ENCODE assay signal across 8 mouse cellular contexts in the genomic region with DNA sequence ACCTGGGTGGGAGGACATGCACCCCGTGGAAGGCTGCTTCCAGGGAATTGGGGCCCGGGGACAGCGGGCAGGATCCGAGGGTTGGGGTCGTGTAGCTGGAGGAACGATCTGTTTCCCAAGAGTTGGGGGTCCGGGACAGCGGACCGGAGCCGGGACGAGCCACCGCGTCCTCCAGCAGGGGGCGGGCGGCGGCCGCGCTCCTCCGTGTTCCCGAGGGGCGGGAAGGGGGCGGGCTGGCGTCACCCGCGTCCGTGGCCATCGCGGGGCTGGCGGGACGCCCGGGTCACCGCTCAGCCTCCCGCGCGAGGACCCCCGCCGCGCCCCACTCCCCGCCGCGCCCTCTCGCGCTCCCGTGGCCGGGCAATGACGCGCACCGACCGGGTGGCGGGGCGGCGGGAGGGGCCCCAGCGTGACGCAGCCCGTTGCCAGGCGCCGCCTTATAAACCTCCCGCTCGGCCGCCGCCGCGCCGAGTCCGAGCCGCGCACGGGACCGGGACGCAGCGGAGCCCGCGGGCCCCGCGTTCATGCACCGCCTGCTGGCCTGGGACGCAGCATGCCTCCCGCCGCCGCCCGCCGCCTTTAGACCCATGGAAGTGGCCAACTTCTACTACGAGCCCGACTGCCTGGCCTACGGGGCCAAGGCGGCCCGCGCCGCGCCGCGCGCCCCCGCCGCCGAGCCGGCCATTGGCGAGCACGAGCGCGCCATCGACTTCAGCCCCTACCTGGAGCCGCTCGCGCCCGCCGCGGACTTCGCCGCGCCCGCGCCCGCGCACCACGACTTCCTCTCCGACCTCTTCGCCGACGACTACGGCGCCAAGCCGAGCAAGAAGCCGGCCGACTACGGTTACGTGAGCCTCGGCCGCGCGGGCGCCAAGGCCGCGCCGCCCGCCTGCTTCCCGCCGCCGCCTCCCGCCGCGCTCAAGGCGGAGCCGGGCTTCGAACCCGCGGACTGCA. TPM values are rescaled to one million over a fixed set of nuclear protein-coding genes. Genes with fewer than 3 reads are reported as not detected.
DNase-seq lines count a peak whose midpoint lies in the region; ATAC-seq and TF ChIP-seq lines count a peak whose summit lies in the region.

A gene (plus strand): TSS at position 418 of the 954 bp plus-strand sequence.

- DNase-seq in MEL (ENCODE audit: low read depth, low spot score) = peak; percentile 84
- DNase-seq in cerebellum, adult 9-11 months = peak; percentile 73
- DNase-seq in frontal cortex, adult 2 months (ENCODE audit: extremely low spot score in 1 of 2, low spot score in 1 of 2) = peak in 1 of 2 experiments; percentile 67
- DNase-seq in hindbrain, embryonic 10.5 days (ENCODE audit: low spot score) = peak; percentile 67
- peak; percentile 76 to 85 for DNase-seq in layer of hippocampus, postnatal 10 days (ENCODE audit: low spot score in 2 of 2)
- peak; percentile 94 for DNase-seq in lung, postnatal 0 days (ENCODE audit: low spot score)
- peak; percentile 80 for DNase-seq in ovary, adult 18-20 months (ENCODE audit: low spot score)
- DNase-seq in thymus, postnatal 0 days (ENCODE audit: low spot score) = peak; percentile 68

- no peaks in the 10 kb centered on the region for H3K27me3 ChIP-seq in MEL (ENCODE audit: control insufficient read depth in 1 of 2, insufficient read depth in 2 of 2, low read length in 2 of 2)
- peaks cover 82% of the 10 kb centered on the region for H3K27me3 ChIP-seq in hindbrain, embryonic 10.5 days (ENCODE audit: insufficient read depth, poor library complexity, severe bottlenecking)
- no peaks in the 10 kb centered on the region for H3K27me3 ChIP-seq in lung, postnatal 0 days (replicated peaks; ENCODE audit: insufficient read depth, low read length)

- peak within 1 kb of the TSS; percentile 82 for H3K9ac ChIP-seq in MEL (ENCODE audit: control insufficient read depth, low read depth, low read length, poor library complexity, severe bottlenecking)
- H3K9ac ChIP-seq in lung, postnatal 0 days (replicated peaks; ENCODE audit: low read depth) = peak within 1 kb of the TSS; percentile 93

- peaks cover 30% of the 10 kb centered on the region for H3K79me2 ChIP-seq in MEL (ENCODE audit: control insufficient read depth, insufficient read depth, low read length, poor library complexity)

- TF ChIP-seq EP300 in MEL (IDR thresholded peaks at IDR 0.05; ENCODE audit: low read depth in 1 of 2, low read length in 2 of 2) = no peak
- no peak for TF ChIP-seq EP300 in lung, postnatal 0 days (IDR thresholded peaks at IDR 0.05)

- H3K9me3 ChIP-seq in MEL (replicated peaks; ENCODE audit: insufficient read depth, low read length) = no peaks in the 10 kb centered on the region
- H3K9me3 ChIP-seq in hindbrain, embryonic 10.5 days = no peaks in the 10 kb centered on the region
- no peaks in the 10 kb centered on the region for H3K9me3 ChIP-seq in lung, postnatal 0 days (ENCODE audit: low read length)

- TF ChIP-seq CTCF in MEL (IDR thresholded peaks at IDR 0.05 in 2 of 3, conservative IDR thresholded peaks at IDR 0.05 in 1 of 3; ENCODE audit: control insufficient read depth in 1 of 3, insufficient read depth in 1 of 3, low read depth in 2 of 3, low read length in 3 of 3, poor library complexity in 1 of 3, severe bottlenecking in 1 of 3) = peak in 2 of 3 experiments; percentile 59 to 79; a peak in 5 of 6 replicates
- peak; percentile 77 for TF ChIP-seq CTCF in lung, postnatal 0 days (IDR thresholded peaks at IDR 0.05)

- peak; percentile 69 to 78 for TF ChIP-seq POLR2A in MEL (IDR thresholded peaks at IDR 0.05; ENCODE audit: control insufficient read depth in 1 of 2, insufficient read depth in 1 of 2, low read depth in 1 of 2, low read length in 2 of 2, poor library complexity in 1 of 2)

- peak within 1 kb of the TSS; percentile 77 for H3K27ac ChIP-seq in MEL (ENCODE audit: control insufficient read depth, low read depth, low read length)
- H3K27ac ChIP-seq in hindbrain, embryonic 10.5 days = peak within 1 kb of the TSS; percentile 82
- peak within 1 kb of the TSS; percentile 98 for H3K27ac ChIP-seq in lung, postnatal 0 days (ENCODE audit: low read length)

- WGBS in hindbrain, embryonic 10.5 days = under 1% methylated on average over 139 of the region's 147 CpGs
- WGBS in lung, postnatal 0 days = 2% methylated on average over 78 of the region's 147 CpGs

- peak within 1 kb of the TSS; percentile 75 for H3K4me2 ChIP-seq in lung, postnatal 0 days (replicated peaks; ENCODE audit: low read depth, low read length)

- peak; percentile 26 for TF ChIP-seq RAD21 in MEL (IDR thresholded peaks at IDR 0.05; ENCODE audit: low read depth, low read length)

- peaks cover 11 to 27% of the 10 kb centered on the region in 2 experiments for H3K4me1 ChIP-seq in MEL (ENCODE audit: control insufficient read depth in 1 of 2, insufficient read depth in 2 of 2, low read length in 2 of 2)
- peaks cover 33% of the 10 kb centered on the region for H3K4me1 ChIP-seq in hindbrain, embryonic 10.5 days (replicated peaks)
- no peaks in the 10 kb centered on the region; the same call in 1 of the 2 replicates for H3K4me1 ChIP-seq in lung, postnatal 0 days (ENCODE audit: insufficient read depth, low read depth, low read length)

- H3K36me3 ChIP-seq in MEL (ENCODE audit: control insufficient read depth in 1 of 2, insufficient read depth in 2 of 2, low read length in 2 of 2) = peaks cover 2 to 19% of the 10 kb centered on the region in 2 experiments; a peak in 3 of 4 replicates
- H3K36me3 ChIP-seq in hindbrain, embryonic 10.5 days = no peaks in the 10 kb centered on the region
- H3K36me3 ChIP-seq in lung, postnatal 0 days (ENCODE audit: insufficient read depth, low read length) = peaks cover 16% of the 10 kb centered on the region

- peak within 1 kb of the TSS; percentile 73 to 96 for H3K4me3 ChIP-seq in MEL (ENCODE audit: control insufficient read depth in 1 of 2, insufficient read depth in 1 of 2, low read depth in 2 of 2, low read length in 2 of 2)
- peak within 1 kb of the TSS; percentile 75 for H3K4me3 ChIP-seq in hindbrain, embryonic 10.5 days
- H3K4me3 ChIP-seq in lung, postnatal 0 days (ENCODE audit: low read depth, low read length) = peak within 1 kb of the TSS; percentile 81

- peak; percentile 84 for ATAC-seq in lung, postnatal 0 days

TF ChIP-seq in MEL, 35 proteins besides CTCF, POLR2A, EP300 and RAD21:
- TF ChIP-seq ELF1 (IDR thresholded peaks at IDR 0.05; ENCODE audit: low read depth, low read length) (0 out of 2 replicates have a peak, but pooled peaks have one; percentile 28), RCOR1 (IDR thresholded peaks at IDR 0.05; ENCODE audit: low read depth, low read length) (no peak), BHLHE40 (IDR thresholded peaks at IDR 0.05; ENCODE audit: borderline replicate concordance, low read depth, low read length) (0 out of 2 replicates have a peak, but pooled peaks have one; percentile 49), GABPA (IDR thresholded peaks at IDR 0.05; ENCODE audit: low read depth, low read length) (no peak), NELFE (IDR thresholded peaks at IDR 0.05; ENCODE audit: low read depth, low read length) (peak; percentile 72), POLR2AphosphoS2 (IDR thresholded peaks at IDR 0.05; ENCODE audit: low read length) (peak; percentile 50; the same call in 1 of the 2 replicates), ZMIZ1 (IDR thresholded peaks at IDR 0.05; ENCODE audit: low read depth, low read length) (peak; percentile 60; the same call in 1 of the 2 replicates), NRF1 (IDR thresholded peaks at IDR 0.05; ENCODE audit: insufficient read depth, low read depth, low read length, poor library complexity, severe bottlenecking) (peak; percentile 43; the same call in 1 of the 2 replicates), UBTF (IDR thresholded peaks at IDR 0.05; ENCODE audit: borderline replicate concordance, insufficient read depth, low read depth, low read length) (0 out of 2 replicates have a peak, but pooled peaks have one; percentile 29), SIN3A (IDR thresholded peaks at IDR 0.05; ENCODE audit: low read length) (peak; percentile 21; the same call in 1 of the 2 replicates), ZKSCAN1 (IDR thresholded peaks at IDR 0.05; ENCODE audit: low read depth, low read length) (no peak), JUND (IDR thresholded peaks at IDR 0.05; ENCODE audit: low read depth, low read length) (no peak), ZNF384 (IDR thresholded peaks at IDR 0.05; ENCODE audit: low read depth, low read length) (no peak), ZC3H11A (IDR thresholded peaks at IDR 0.05; ENCODE audit: low read depth, low read length) (peak; percentile 25; the same call in 1 of the 2 replicates), MAFK (IDR thresholded peaks at IDR 0.05; ENCODE audit: borderline replicate concordance, low read depth, low read length) (no peak), SMC3 (IDR thresholded peaks at IDR 0.05; ENCODE audit: low read depth, low read length) (peak; percentile 56), HCFC1 (IDR thresholded peaks at IDR 0.05; ENCODE audit: low read depth, low read length) (peak; percentile 11), MAZ (IDR thresholded peaks at IDR 0.05; ENCODE audit: low read depth, low read length) (0 out of 2 replicates have a peak, but pooled peaks have one; percentile 30), TCF12 (IDR thresholded peaks at IDR 0.05; ENCODE audit: low read depth, low read length) (0 out of 2 replicates have a peak, but pooled peaks have one; percentile 13), TBP (IDR thresholded peaks at IDR 0.05; ENCODE audit: low read depth, low read length) (0 out of 2 replicates have a peak, but pooled peaks have one; percentile 11), USF1 (IDR thresholded peaks at IDR 0.05; ENCODE audit: low read depth, low read length) (0 out of 2 replicates have a peak, but pooled peaks have one; percentile 23)

RNA-seq across cellular contexts. Expression of the gene that starts here (rescaled TPM):
- total RNA-seq in MEL (2012; rRNA removed) = 9.9 and 20.8 TPM in 2 replicates
- 10 to 100 TPM in 1 of 2 experiments, not detected in 1; 10.7 TPM for polyA plus RNA-seq in MEL (2012; ENCODE audit: insufficient read depth in 1 of 2, insufficient read length in 2 of 2, low read depth in 1 of 2, low replicate concordance in 2 of 2, missing spikeins in 1 of 2)
- polyA plus RNA-seq in frontal cortex, adult 2 months (2012; rRNA removed) = 14.5 and 14.9 TPM in 2 replicates
- 1.1 and 1.5 TPM in 2 replicates for polyA plus RNA-seq in hindbrain, embryonic 10.5 days (2016; fragmentation: Nextera tagmentation; extraction: Ambion mirVana)
- 10 to 100 TPM; 12.2 to 13.6 TPM for total RNA-seq in layer of hippocampus, postnatal 10 days (2021)
- polyA plus RNA-seq in lung, postnatal 0 days (2015; fragmentation: Nextera tagmentation; extraction: Ambion mirVana) = 108 and 122 TPM in 2 replicates
- 7.3 and 7.8 TPM in 2 replicates for polyA plus RNA-seq in thymus, postnatal 0 days (2015; fragmentation: Nextera tagmentation; extraction: Ambion mirVana)
